Mouse (Mus musculus) kidney, adult 2 months (tissue): ENCODE results near the gene Kdsr.

ENCODE experiments used
- CTCF ChIP-seq: fragments of 200-500 bp; conservative IDR thresholded peaks from 2 replicates; pipeline ENCODE4 v1.5.1; 2011; ENCODE audit warnings: low read depth, mild to moderate bottlenecking, control low read depth, low read length, moderate library complexity, mixed read lengths; ENCODE audit not compliant: insufficient read depth, insufficient read length
- POLR2A ChIP-seq: fragments of 200-500 bp; IDR thresholded peaks from one replicate; pipeline ENCODE4 v1.6.1; 2011; ENCODE audit warnings: low read depth, low read length, control low read depth

GRCm38 (mm10) chr1:106774896-106775295, 15.4 kb upstream of the Kdsr start:
- TF ChIP-seq CTCF (no peak), POLR2A (no peak)
